Mouse (Mus musculus) G1E (cell line): ENCODE data around the gene Prr7.

Experiments
- CTCF ChIP-seq: IDR thresholded peaks from 2 replicates; pipeline ENCODE4 v1.5.1; 2012; ENCODE audit warnings: low read depth, low read length, inconsistent platforms, mixed read lengths
- GATA1 ChIP-seq: IDR thresholded peaks from 2 replicates; pipeline ENCODE4 v1.6.1; 2012; ENCODE audit warnings: borderline replicate concordance, low read length, inconsistent platforms, mixed read lengths
- GATA2 ChIP-seq: IDR thresholded peaks from 2 replicates; pipeline ENCODE4 v1.6.1; 2012; ENCODE audit warnings: low read depth, low read length, inconsistent platforms, borderline replicate concordance

- no peak for TF ChIP-seq CTCF
- TF ChIP-seq GATA1, result no peak
- no peak for TF ChIP-seq GATA2
Measured at GRCm38 (mm10) chr13:55419142-55419541, 44.9 kb upstream of the Prr7 start.
